Mouse (Mus musculus): ENCODE results near the gene Sipa1l1. TPM values are rescaled to one million over a fixed set of nuclear protein-coding genes. Genes with fewer than 3 reads are reported as not detected.
"Not testable (repeated sequence)": the region's sequence is repeated elsewhere in the genome, so short reads cannot be mapped to it uniquely, and the experiment has no call there.

The Sipa1l1 gene
- polyA plus RNA-seq, 1 experiment, result 17.2 TPM

DNA sequence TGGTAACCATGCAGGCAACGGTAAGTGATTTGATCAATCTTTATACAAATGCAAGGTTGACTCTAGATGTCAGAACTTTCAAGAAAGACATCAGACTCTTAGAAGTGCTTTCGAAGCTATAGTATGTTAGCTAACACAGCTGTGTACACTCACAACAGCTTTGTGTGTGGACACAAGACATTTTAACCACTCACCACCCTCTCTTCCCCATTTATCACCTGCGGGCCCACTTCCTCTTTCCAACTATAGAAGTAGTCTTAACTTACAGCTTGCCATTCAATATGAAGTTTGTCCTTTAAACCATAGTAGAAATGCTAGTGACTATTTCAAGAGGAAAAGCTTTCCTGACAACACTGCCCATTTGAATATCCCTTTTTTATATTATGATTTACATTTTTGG is 303.7 kb downstream of the Sipa1l1 start:
- H3K4me1 ChIP-seq (ENCODE audit: control insufficient read depth, insufficient read depth, low read length), result peaks cover 5% of the 10 kb centered on the region; the same call in 1 of the 2 replicates
- TF ChIP-seq POLR2A (IDR thresholded peaks at IDR 0.05; ENCODE audit: borderline replicate concordance, low read depth, low read length) (no peak), CTCF (IDR thresholded peaks at IDR 0.05; ENCODE audit: low read depth, low read length) (no peak)
- H3K27ac ChIP-seq (ENCODE audit: insufficient read depth, low read depth, low read length), result no peak overlapping the region
- H3K4me3 ChIP-seq (ENCODE audit: insufficient read depth, low read length), result no peak overlapping the region

DNA sequence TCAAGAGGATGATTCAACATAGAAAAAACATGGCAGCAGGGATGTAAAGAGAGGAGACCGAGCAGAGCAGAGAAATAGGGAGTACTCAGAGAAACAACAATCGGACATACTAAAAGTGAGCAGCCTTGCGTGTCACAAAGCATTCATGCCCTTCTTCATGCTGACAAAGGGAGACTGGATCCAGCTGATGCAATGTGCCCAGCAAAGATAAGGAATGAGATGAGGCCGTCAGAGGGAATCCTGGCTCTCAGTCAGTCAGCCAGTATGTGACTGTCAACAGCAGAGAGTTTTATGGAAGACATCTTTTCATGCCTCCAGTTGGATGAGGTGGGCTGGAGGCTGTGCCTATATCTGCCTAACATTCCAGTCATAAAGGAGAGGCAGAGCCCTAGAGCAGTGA is 304.1 kb downstream of the Sipa1l1 start:
- H3K27ac ChIP-seq (ENCODE audit: insufficient read depth, low read depth, low read length), result no peak overlapping the region
- TF ChIP-seq CTCF (IDR thresholded peaks at IDR 0.05; ENCODE audit: low read depth, low read length) (no peak), POLR2A (IDR thresholded peaks at IDR 0.05; ENCODE audit: borderline replicate concordance, low read depth, low read length) (no peak)
- H3K4me3 ChIP-seq (ENCODE audit: insufficient read depth, low read length), result no peak overlapping the region
- peaks cover 5% of the 10 kb centered on the region; the same call in 1 of the 2 replicates for H3K4me1 ChIP-seq (ENCODE audit: control insufficient read depth, insufficient read depth, low read length)

DNA sequence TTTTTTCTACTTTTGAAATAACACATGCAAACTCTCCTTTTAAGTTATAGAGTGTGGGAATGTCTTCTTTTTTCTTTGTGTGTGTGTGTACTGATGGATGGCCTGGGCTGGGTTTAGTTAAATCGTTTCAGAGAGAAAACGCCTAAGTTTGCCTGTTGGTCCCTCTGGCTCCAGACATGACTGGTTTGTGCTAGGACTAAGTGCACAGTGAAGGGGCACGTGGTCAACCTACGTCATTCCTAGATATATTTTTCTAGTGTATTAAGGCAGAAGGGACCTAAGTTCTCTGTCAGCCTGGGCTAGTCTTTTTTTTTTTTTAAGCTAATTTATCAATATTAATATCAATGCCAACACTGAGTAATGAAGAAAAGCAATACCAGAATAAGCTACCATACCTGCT is 305.3 kb downstream of the Sipa1l1 start:
- Histone ChIP-seq H3K27ac (ENCODE audit: insufficient read depth, low read depth, low read length) (no peak overlapping the region), H3K4me3 (ENCODE audit: insufficient read depth, low read length) (no peak overlapping the region), H3K4me1 (ENCODE audit: control insufficient read depth, insufficient read depth, low read length) (peaks cover 5% of the 10 kb centered on the region; the same call in 1 of the 2 replicates)
- TF ChIP-seq CTCF (IDR thresholded peaks at IDR 0.05; ENCODE audit: low read depth, low read length) (no peak), POLR2A (IDR thresholded peaks at IDR 0.05; ENCODE audit: borderline replicate concordance, low read depth, low read length) (no peak)

DNA sequence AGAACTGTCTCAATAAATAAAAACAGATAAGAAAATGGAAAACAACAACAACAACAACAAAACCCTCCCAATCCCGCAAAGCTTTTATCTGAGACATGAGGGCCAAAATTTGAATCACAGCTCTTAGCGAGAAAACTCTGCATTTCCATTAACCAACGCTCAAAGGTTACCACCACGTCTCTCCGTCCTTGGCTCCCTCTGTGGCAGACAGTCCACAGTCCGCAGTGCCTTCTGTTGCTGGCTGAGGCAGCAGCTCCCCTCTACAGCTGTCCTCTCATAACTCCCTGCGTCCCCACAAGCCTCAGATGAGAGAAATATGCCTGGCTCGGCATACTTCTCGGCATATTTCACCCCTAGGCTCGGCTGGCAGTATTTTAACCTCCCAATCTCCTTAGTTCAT is 306.9 kb downstream of the Sipa1l1 start:
- no peak overlapping the region for H3K27ac ChIP-seq (ENCODE audit: insufficient read depth, low read depth, low read length)
- no peaks in the 10 kb centered on the region for H3K4me1 ChIP-seq (ENCODE audit: control insufficient read depth, insufficient read depth, low read length)
- no peak for TF ChIP-seq POLR2A (IDR thresholded peaks at IDR 0.05; ENCODE audit: borderline replicate concordance, low read depth, low read length)
- TF ChIP-seq CTCF (IDR thresholded peaks at IDR 0.05; ENCODE audit: low read depth, low read length), result no peak
- H3K4me3 ChIP-seq (ENCODE audit: insufficient read depth, low read length), result no peak overlapping the region

DNA sequence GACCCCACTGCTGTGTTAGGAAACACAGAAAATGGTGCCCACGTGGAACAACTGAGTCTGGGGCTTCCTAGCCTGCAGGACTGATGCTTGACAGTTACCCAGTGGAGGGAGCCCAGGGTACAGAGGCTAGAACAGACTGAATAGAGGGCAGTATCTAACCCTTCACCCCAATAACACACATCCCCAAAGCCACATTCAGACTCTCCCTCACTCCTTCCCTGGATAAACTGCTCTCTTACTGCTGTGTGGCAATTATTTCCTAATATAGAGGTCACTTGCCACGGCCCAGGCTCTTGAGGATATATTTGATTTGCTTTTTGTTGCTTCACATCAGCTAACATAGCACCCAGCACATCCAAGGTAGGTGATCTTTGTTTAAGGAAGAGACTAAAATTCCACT is 307.5 kb downstream of the Sipa1l1 start:
- no peak overlapping the region for H3K4me3 ChIP-seq (ENCODE audit: insufficient read depth, low read length)
- TF ChIP-seq CTCF (IDR thresholded peaks at IDR 0.05; ENCODE audit: low read depth, low read length) (no peak), POLR2A (IDR thresholded peaks at IDR 0.05; ENCODE audit: borderline replicate concordance, low read depth, low read length) (no peak)
- H3K27ac ChIP-seq (ENCODE audit: insufficient read depth, low read depth, low read length), result no peak overlapping the region
- no peaks in the 10 kb centered on the region for H3K4me1 ChIP-seq (ENCODE audit: control insufficient read depth, insufficient read depth, low read length)

DNA sequence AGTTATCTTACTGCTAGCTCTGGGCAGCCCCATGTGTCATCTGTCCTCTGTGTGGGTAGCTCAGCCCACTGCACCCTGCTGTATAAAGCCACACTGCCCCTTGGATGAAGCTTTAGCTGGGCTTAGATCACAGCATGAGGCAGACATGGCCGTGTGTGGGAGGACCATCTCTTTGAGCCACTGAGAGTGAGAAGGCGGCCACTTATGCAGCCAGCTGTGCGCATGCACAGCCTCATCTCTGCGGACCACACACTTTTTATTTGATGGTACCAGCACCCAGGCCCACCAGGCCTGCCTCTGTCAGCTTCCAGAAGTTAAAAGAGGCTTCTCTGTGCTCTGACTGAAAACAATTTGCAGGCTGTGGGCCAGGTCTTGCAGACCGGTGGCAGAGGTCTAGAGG is 308.7 kb downstream of the Sipa1l1 start:
- H3K4me1 ChIP-seq (ENCODE audit: control insufficient read depth, insufficient read depth, low read length), result no peaks in the 10 kb centered on the region
- TF ChIP-seq POLR2A (IDR thresholded peaks at IDR 0.05; ENCODE audit: borderline replicate concordance, low read depth, low read length), result no peak
- TF ChIP-seq CTCF (IDR thresholded peaks at IDR 0.05; ENCODE audit: low read depth, low read length), result no peak
- no peak overlapping the region for H3K4me3 ChIP-seq (ENCODE audit: insufficient read depth, low read length)
- H3K27ac ChIP-seq (ENCODE audit: insufficient read depth, low read depth, low read length), result no peak overlapping the region

DNA sequence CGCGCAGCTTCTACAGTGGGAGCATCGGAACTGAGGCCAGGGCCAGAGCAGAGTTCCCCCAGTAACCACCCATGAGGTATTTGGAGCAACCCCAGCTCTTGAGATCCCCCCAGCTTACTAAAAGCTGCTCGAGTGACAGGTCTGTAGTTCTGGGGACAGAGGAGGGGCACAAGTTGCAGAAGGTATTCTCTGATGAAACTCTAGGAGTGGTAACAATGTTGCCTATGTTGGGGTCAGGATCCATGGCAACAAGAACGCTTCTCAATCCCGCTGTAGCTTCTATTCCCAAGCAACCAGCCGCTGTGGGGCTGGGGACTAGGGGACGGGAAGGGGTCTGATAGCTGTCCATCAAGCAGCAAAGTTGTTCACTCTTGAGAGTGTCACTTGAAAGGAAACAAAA is 309.1 kb downstream of the Sipa1l1 start:
- H3K4me3 ChIP-seq (ENCODE audit: insufficient read depth, low read length), result no peak overlapping the region
- TF ChIP-seq POLR2A (IDR thresholded peaks at IDR 0.05; ENCODE audit: borderline replicate concordance, low read depth, low read length) (no peak), CTCF (IDR thresholded peaks at IDR 0.05; ENCODE audit: low read depth, low read length) (no peak)

DNA sequence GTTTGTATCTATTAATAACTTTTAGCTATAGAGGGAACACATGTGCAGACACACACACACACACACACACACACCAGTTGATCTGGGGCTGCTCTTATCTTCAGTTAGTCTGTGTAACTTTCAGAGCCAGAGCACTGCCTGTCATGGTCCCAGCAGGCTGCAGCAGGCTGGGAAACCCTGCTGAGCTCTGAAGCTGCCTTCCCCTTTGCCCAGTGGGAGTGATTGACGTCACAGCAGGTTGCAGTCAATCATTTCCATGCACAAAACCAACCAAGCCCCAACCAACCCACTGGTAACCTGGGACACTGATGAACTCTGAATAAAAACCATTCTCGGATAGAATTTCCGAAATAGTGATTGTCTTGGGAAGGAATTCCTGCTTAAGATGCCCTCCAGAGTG is 310.3 kb downstream of the Sipa1l1 start:
- TF ChIP-seq CTCF (IDR thresholded peaks at IDR 0.05; ENCODE audit: low read depth, low read length), result no peak
- TF ChIP-seq POLR2A (IDR thresholded peaks at IDR 0.05; ENCODE audit: borderline replicate concordance, low read depth, low read length), result no peak
- H3K4me1 ChIP-seq (ENCODE audit: control insufficient read depth, insufficient read depth, low read length), result no peaks in the 10 kb centered on the region
- no peak overlapping the region for H3K4me3 ChIP-seq (ENCODE audit: insufficient read depth, low read length)
- H3K27ac ChIP-seq (ENCODE audit: insufficient read depth, low read depth, low read length), result no peak overlapping the region

More for the DNA sequence above, 309.1 kb downstream of the Sipa1l1 start:
- no peak overlapping the region for H3K27ac ChIP-seq (ENCODE audit: insufficient read depth, low read depth, low read length)
- no peaks in the 10 kb centered on the region for H3K4me1 ChIP-seq (ENCODE audit: control insufficient read depth, insufficient read depth, low read length)

DNA sequence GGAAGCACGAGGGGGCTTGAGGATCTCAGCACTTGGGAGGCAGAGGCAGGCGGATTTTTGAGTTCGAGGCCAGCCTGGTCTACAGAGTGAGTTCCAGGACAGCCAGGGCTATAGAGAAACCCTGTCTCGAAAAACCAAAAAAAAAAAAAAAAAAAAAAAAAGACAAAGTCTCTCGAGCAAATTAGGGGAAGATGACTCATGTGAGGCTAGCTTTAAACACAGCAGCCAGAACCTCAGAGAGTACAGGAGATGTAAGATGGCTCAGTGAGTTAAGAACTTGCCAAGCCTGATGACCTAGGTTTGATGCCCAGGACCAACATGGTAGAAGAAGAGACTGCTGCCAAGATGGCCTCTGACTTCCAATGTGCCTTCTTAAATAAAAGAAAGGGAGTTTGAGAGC is 311.3 kb downstream of the Sipa1l1 start:
- not testable (repeated sequence) for H3K4me3 ChIP-seq (ENCODE audit: insufficient read depth, low read length); H3K27ac ChIP-seq (ENCODE audit: insufficient read depth, low read depth, low read length); H3K4me1 ChIP-seq (ENCODE audit: control insufficient read depth, insufficient read depth, low read length)

DNA sequence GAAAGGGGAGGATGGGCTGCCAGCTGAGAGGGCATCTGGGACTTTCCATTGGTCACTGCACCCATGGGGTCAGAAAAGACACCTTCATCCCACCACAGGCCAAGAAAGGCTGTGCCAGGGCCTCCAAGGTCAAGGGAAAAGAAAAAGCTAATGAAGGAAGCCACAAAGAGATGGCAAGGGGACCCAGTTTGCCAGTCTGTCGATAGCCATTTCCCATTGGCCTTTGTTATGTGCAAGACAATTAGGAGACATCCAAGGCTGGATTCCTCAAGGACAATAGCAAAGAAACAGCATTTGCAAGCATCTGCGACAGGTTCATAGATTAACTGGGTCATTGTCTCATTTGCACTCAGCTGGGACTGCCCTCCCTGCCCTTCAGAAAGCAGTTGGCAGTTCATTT is 316.3 kb downstream of the Sipa1l1 start:
- Histone ChIP-seq H3K4me1 (ENCODE audit: control insufficient read depth, insufficient read depth, low read length) (no peaks in the 10 kb centered on the region), H3K27ac (ENCODE audit: insufficient read depth, low read depth, low read length) (no peak overlapping the region), H3K4me3 (ENCODE audit: insufficient read depth, low read length) (no peak overlapping the region)
- TF ChIP-seq CTCF (IDR thresholded peaks at IDR 0.05; ENCODE audit: low read depth, low read length), result no peak
- TF ChIP-seq POLR2A (IDR thresholded peaks at IDR 0.05; ENCODE audit: borderline replicate concordance, low read depth, low read length), result no peak

All from bone marrow macrophage, adult 2 months (primary cell).